ENCODE assay signal across 8 mouse cellular contexts in genomic region chr13:49186798-49187287, GRCm38 (mm10). TPM values are rescaled to one million over a fixed set of nuclear protein-coding genes. Genes with fewer than 3 reads are reported as not detected.
DNase-seq lines count a peak whose midpoint lies in the region; ATAC-seq and TF ChIP-seq lines count a peak whose summit lies in the region.

No protein-coding gene starts in this region.

- DNase-seq in left cerebral cortex, postnatal 36 days (ENCODE audit: low spot score in 2 of 2): peak; percentile 29 to 32
- DNase-seq in left cerebral cortex, postnatal 10 days (ENCODE audit: extremely low spot score in 1 of 2, low spot score in 2 of 2): no peak
- DNase-seq in midbrain, embryonic 14.5 days: no peak
- no peak for DNase-seq in spleen, postnatal 4 days (ENCODE audit: low spot score in 2 of 2)
- no peak for DNase-seq in layer of hippocampus, postnatal 25 days (ENCODE audit: extremely low spot score in 1 of 2, low spot score in 1 of 2)
- DNase-seq in ovary, postnatal 14 days (ENCODE audit: low spot score): no peak

- H3K36me3 ChIP-seq in hindbrain, embryonic 13.5 days: no peaks in the 10 kb centered on the region
- H3K36me3 ChIP-seq in midbrain, embryonic 14.5 days (ENCODE audit: control insufficient read depth, insufficient read depth, low read length): no peaks in the 10 kb centered on the region

- ATAC-seq in hindbrain, embryonic 13.5 days (ENCODE audit: low FRiP score): peak; percentile 8
- ATAC-seq in midbrain, embryonic 14.5 days (ENCODE audit: low FRiP score, low TSS enrichment): no peak; the same call in 1 of the 2 replicates

- no peaks in the 10 kb centered on the region for H3K9me3 ChIP-seq in hindbrain, embryonic 13.5 days
- no peaks in the 10 kb centered on the region for H3K9me3 ChIP-seq in midbrain, embryonic 14.5 days (ENCODE audit: control insufficient read depth, low read length)

- peak overlapping the region; percentile 40 for H3K4me3 ChIP-seq in cortical plate, adult 2 months (ENCODE audit: insufficient read depth, low read length)
- H3K4me3 ChIP-seq in hindbrain, embryonic 13.5 days: peak overlapping the region; percentile 68
- H3K4me3 ChIP-seq in midbrain, embryonic 14.5 days (replicated peaks; ENCODE audit: low read depth, low read length): peak overlapping the region; percentile 64

- peak overlapping the region; percentile 73 for H3K9ac ChIP-seq in hindbrain, embryonic 13.5 days
- H3K9ac ChIP-seq in midbrain, embryonic 14.5 days (replicated peaks; ENCODE audit: low read length): peak overlapping the region; percentile 66

- H3K27ac ChIP-seq in cortical plate, adult 2 months (ENCODE audit: insufficient read depth, low read length): peak overlapping the region; percentile 27
- H3K27ac ChIP-seq in hindbrain, embryonic 13.5 days: peak overlapping the region; percentile 40; the same call in 1 of the 2 replicates
- H3K27ac ChIP-seq in midbrain, embryonic 14.5 days (replicated peaks; ENCODE audit: low read depth, low read length): no peak overlapping the region

- H3K4me1 ChIP-seq in cortical plate, adult 2 months (ENCODE audit: control insufficient read depth, insufficient read depth, low read length): peaks cover 5% of the 10 kb centered on the region; the same call in 1 of the 2 replicates
- peaks cover 40% of the 10 kb centered on the region for H3K4me1 ChIP-seq in hindbrain, embryonic 13.5 days (replicated peaks)
- peaks cover 10% of the 10 kb centered on the region for H3K4me1 ChIP-seq in midbrain, embryonic 14.5 days (ENCODE audit: control insufficient read depth, insufficient read depth, low read length)

- no peak for TF ChIP-seq POLR2A in cortical plate, adult 2 months (IDR thresholded peaks at IDR 0.05; ENCODE audit: extremely low read depth, insufficient read depth, low read length)

- H3K27me3 ChIP-seq in hindbrain, embryonic 13.5 days: peaks cover 27% of the 10 kb centered on the region
- H3K27me3 ChIP-seq in midbrain, embryonic 14.5 days (ENCODE audit: control insufficient read depth, insufficient read depth, low read length): no peaks in the 10 kb centered on the region

- peak overlapping the region; percentile 98 for H3K4me2 ChIP-seq in hindbrain, embryonic 13.5 days
- peak overlapping the region; percentile 99 for H3K4me2 ChIP-seq in midbrain, embryonic 14.5 days (ENCODE audit: low read length)

- TF ChIP-seq CTCF in cortical plate, adult 2 months (IDR thresholded peaks at IDR 0.05; ENCODE audit: extremely low read depth, insufficient read depth, low read length): no peak

- intact Hi-C loops in left cerebral cortex, postnatal 36 days (cut with DNase I): no loop called here
- intact Hi-C loops in left cerebral cortex, postnatal 10 days (cut with DNase I): no loop called here

- WGBS in hindbrain, embryonic 13.5 days: 19% methylated on average over 11 of the region's 11 CpGs
- WGBS in midbrain, embryonic 14.5 days: 16% methylated on average over 11 of the region's 11 CpGs

RNA-seq across cellular contexts. Expression of gene Ninj1, which starts 0.4 kb away (rescaled TPM):
- 10 to 100 TPM; 18.6 to 23.9 TPM for total RNA-seq in left cerebral cortex, postnatal 36 days (2021)
- total RNA-seq in left cerebral cortex, postnatal 10 days (2021): 10 to 100 TPM; 23.8 to 23.9 TPM
- polyA plus RNA-seq in cortical plate, adult 2 months (2012; rRNA removed): 50.2 and 55.1 TPM in 2 replicates
- 19.3 and 19.9 TPM in 2 replicates for polyA plus RNA-seq in hindbrain, embryonic 13.5 days (2015; fragmentation: Nextera tagmentation; extraction: Ambion mirVana)
- polyA plus RNA-seq in midbrain, embryonic 14.5 days (2014; fragmentation: Nextera tagmentation; extraction: Ambion mirVana): 15.3 and 22.0 TPM in 2 replicates
- total RNA-seq in layer of hippocampus, postnatal 25 days (2021): 10 to 100 TPM; 23.6 to 25.1 TPM

RNA-seq across cellular contexts. Expression of gene Card19, which starts 29.0 kb away (rescaled TPM):
- 10 to 100 TPM; 12.2 to 13.2 TPM for total RNA-seq in left cerebral cortex, postnatal 36 days (2021)
- total RNA-seq in left cerebral cortex, postnatal 10 days (2021): 10 to 100 TPM; 11.1 to 12.9 TPM
- 32.0 and 36.5 TPM in 2 replicates for polyA plus RNA-seq in cortical plate, adult 2 months (2012; rRNA removed)
- polyA plus RNA-seq in hindbrain, embryonic 13.5 days (2015; fragmentation: Nextera tagmentation; extraction: Ambion mirVana): 27.2 and 31.3 TPM in 2 replicates
- 20.6 and 24.6 TPM in 2 replicates for polyA plus RNA-seq in midbrain, embryonic 14.5 days (2014; fragmentation: Nextera tagmentation; extraction: Ambion mirVana)
- 10 to 100 TPM; 14.7 to 16.2 TPM for total RNA-seq in layer of hippocampus, postnatal 25 days (2021)

RNA-seq across cellular contexts. Expression of gene Wnk2, which starts 39.0 kb away (rescaled TPM):
- total RNA-seq in left cerebral cortex, postnatal 36 days (2021): 100 to 1,000 TPM; 116 to 137 TPM
- total RNA-seq in left cerebral cortex, postnatal 10 days (2021): 100 to 1,000 TPM; 112 to 116 TPM
- polyA plus RNA-seq in cortical plate, adult 2 months (2012; rRNA removed): 62.4 and 65.4 TPM in 2 replicates
- polyA plus RNA-seq in hindbrain, embryonic 13.5 days (2015; fragmentation: Nextera tagmentation; extraction: Ambion mirVana): 20.3 and 20.7 TPM in 2 replicates
- polyA plus RNA-seq in midbrain, embryonic 14.5 days (2014; fragmentation: Nextera tagmentation; extraction: Ambion mirVana): 27.1 and 29.0 TPM in 2 replicates
- 10 to 100 TPM; 88.2 to 98.9 TPM for total RNA-seq in layer of hippocampus, postnatal 25 days (2021)

Comparison
In these comparisons a context has a peak if more than half of its experiments do, and no peak if none do; other contexts are left out.
1. DNase-seq: peak in left cerebral cortex, postnatal 36 days (2 of 2); none in left cerebral cortex, postnatal 10 days (0 of 2), midbrain, embryonic 14.5 days (single experiment), spleen, postnatal 4 days (0 of 2), layer of hippocampus, postnatal 25 days (0 of 2) and ovary, postnatal 14 days (single experiment).
2. Peak in every context shown above with its lines, with median percentiles within 50 percentile points of each other: H3K4me3 ChIP-seq.